Mouse (Mus musculus) T-helper 1 cell (primary cell): Measurements from ENCODE around the gene Ly6g6e.
"Not testable (repeated sequence)": the region's sequence is repeated elsewhere in the genome, so short reads cannot be mapped to it uniquely, and the experiment has no call there.

ENCODE experiments used
- in situ Hi-C: fragments of 300-600 bp; cut with MboI, MseI; formaldehyde crosslinking; loops from one replicate; pipeline ENCODE4 v1.15.1; 2025; ENCODE audit warnings: high pct_unique_total_duplicates

Ly6g6e gene

GRCm38 (mm10) chr17:35076507-35077176 is at the start of gene Ly6g6e:
Ly6g6e (plus strand) TSS chr17:35076902.
- in situ Hi-C loops = no loop called here

GRCm38 (mm10) chr17:35027277-35028068 is 49.2 kb upstream of the Ly6g6e start, which contains the start of gene Sapcd1:
Sapcd1 (minus strand) TSS chr17:35028016.
- in situ Hi-C loops = no loop called here

- in situ Hi-C loops = no loop called here
These were observed 48.4 kb upstream of the Ly6g6e start for GRCm38 (mm10) chr17:35028315-35028714.

GRCm38 (mm10) chr17:35029691-35030532 is 46.8 kb upstream of the Ly6g6e start:
- in situ Hi-C loops = no loop called here

DNA sequence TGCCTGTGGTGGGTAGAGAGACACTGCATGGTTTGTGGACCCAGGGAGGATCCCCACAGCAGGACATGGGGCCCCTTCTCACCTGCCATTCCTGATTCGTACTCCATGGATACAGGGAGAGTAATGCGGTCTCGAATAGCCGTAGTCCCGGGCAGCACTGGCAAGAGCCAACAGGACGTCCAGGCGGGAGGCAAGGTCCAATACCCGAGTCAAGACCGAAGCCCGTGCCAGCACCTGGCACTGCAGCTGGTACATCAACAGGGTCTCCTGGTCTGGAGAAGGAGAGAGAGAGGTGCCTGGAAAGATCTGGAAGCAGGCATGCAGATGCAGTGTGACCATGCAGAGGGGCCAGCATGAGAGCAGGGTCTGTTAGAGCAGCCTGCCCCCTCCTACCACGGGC is 45.4 kb upstream of the Ly6g6e start:
- in situ Hi-C loops = no loop called here

GRCm38 (mm10) chr17:35031880-35032279 is 44.8 kb upstream of the Ly6g6e start:
- in situ Hi-C loops = no loop called here

- in situ Hi-C loops = no loop called here
These were observed 44.3 kb upstream of the Ly6g6e start for GRCm38 (mm10) chr17:35032323-35032870.

- in situ Hi-C loops = not testable (repeated sequence)
These were observed 43.0 kb upstream of the Ly6g6e start for GRCm38 (mm10) chr17:35033703-35034102.

- in situ Hi-C loops = no loop called here
These were observed 41.8 kb upstream of the Ly6g6e start for GRCm38 (mm10) chr17:35034896-35035295.

DNA sequence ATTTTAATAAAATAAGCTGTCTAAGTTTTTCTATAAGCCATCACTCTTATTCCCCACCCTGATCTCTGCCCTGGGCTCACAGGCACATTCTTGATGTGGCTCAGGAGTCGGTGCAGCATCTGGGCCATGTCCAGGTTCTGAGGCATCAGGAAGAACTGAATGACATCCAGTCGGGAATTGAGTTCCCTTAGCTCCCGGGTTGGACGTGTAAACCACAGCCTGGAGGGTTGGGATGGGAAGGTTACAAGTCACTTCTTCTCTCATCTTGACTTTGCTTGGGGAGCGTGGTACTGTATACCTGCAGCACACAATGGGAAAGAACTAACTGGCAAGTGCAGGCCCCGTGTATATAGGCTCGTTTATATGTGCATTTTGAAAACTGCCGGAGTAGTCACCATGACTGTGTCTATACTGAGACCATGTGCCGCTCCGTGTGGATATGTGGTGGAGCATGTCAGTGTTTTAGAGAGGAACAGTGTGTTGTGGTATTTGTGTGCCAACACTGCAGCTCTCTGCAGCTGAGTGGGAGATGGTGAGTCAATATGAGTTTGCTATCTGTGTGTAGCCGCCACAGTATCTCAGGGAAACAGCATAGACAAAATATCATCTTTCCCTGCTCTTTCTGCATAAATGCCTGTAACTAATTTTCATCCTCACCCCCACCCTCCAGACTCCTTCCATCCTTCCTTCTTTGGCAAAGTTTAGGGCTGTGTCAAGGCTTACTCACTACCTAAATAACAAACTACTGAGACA is 37.4 kb upstream of the Ly6g6e start:
- in situ Hi-C loops = no loop called here

- in situ Hi-C loops = no loop called here
These were observed 32.9 kb upstream of the Ly6g6e start for GRCm38 (mm10) chr17:35043794-35044193.

- in situ Hi-C loops = no loop called here
These were observed 31.5 kb upstream of the Ly6g6e start for GRCm38 (mm10) chr17:35044904-35045806.

DNA sequence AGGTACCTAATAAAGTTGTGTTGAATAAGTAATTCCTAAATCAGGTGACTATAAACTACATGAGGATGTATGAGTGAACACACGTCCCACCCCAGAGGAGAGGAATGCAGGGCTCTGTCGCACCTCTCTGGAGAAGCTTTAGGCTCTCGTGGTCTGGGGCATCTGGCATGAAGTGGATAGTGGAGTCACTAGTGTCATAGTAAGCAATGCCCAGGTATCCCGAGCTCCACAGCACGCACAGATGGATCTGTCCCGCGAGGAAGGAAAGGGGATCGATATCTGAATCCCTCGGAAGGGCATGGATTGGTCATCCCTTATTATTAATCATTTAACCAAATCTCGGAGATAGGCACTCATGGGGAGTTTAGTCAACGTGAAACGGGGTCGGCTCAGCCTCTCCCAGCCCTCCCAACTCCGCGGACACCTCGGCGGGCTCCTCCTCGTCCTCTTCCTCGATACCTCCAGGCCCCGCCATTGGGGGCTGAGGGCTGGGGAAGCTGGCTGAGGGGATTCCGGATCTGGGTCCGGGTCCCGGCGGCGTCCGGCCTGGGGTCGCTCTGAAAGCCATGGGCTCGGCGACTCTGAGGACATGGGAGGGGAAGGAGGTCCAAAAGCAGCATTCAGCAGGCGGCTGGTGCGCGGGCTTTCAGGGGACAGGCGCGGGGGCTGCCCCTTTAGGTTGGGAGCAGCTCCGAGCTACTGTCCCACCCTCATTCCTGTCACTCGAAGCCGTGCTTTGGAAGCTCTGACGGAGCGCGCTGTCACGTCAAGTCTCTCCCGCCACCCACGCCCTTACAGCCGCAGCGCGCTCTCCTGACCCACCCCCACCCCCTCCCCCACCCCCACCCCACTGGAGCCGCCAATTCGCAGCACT is 30.7 kb upstream of the Ly6g6e start:
- in situ Hi-C loops = no loop called here

- in situ Hi-C loops = no loop called here
These were observed 29.8 kb upstream of the Ly6g6e start, which contains the start of gene Msh5 for GRCm38 (mm10) chr17:35046681-35047455. Msh5 (minus strand) TSS chr17:35046745.

DNA sequence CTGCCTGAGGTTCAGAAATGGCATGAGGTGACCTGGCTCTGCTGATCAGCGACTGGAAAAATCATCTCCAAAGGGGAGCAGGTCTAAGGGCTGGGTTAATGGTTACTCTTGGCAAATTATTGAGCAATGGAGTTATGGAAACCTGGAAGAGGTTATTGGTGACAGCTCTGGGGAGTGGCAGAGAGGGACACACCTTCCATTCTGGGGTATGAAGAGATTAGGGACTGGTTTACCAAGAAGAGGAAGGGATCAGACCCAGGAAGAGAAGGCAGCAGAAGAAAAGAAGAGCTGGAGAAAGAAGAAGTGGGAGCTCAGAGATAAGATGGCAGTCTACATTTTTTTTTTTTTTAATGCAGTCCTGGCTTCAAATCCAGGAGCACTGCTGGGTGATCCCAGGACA is 29.0 kb upstream of the Ly6g6e start:
- in situ Hi-C loops = no loop called here

DNA sequence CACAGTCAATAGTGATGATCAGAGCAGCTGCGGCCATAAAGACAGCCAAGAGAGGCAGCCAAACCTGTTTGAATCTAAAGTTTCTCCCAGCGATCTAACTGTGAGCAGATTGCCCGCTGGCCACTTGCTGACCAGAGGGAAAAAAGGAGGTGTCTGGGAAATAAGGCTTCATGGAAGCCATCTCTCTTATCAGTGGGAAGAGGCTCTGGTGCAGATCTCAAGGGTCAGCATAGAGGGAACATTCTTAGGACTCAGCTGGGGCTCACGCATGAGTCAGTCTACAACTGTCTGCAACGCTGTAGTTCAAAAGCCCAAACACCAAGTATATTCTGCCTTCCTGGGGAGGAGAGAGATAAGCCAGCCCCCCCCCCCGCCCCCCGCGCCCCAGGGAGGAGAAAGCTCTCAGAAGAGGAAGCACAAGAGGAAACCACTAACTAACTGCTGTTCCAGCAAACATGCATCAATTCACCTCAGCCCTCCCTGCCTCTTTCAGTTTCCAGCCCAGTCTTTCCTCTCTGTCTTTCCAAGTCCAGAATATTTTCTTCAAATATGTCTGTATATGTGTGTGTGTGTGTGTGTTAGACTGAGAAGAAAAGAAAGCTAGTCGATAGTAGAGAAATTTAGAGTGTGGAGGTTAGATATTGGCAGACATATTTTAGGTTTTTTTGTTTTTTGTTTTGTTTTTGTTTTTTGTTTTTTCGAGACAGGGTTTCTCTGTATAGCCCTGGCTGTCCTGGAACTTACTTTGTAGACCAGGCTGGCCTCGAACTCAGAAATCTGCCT is 28.4 kb upstream of the Ly6g6e start:
- in situ Hi-C loops = no loop called here

DNA sequence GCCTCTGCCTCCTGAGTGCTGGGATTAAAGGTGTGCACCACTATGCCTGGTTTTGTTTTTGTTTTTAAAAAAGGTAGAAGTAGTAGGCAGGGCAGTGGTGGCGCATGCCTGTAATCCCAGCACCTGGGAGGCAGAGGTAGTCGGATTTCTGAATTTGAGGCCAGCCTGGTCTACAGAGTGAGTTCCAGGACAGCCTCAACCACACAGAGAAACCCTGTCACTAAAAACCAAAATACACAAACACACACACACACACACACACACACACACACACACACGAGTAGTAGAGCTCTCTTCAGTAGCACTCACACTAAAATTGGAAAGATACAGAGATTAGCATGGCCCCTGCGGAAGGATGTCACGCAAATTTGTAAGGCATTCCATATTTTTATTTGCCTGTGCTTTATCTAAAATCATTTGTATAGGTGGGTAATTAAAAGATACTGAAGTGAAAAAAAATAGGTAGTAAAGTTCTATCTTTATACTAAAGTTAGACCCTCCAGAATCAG is 27.7 kb upstream of the Ly6g6e start:
- in situ Hi-C loops = no loop called here
